Mouse (Mus musculus) ovary, postnatal 14 days (tissue): ENCODE data around the gene Tmem252.

Experiments used
- DNase-seq: peaks from one replicate; pipeline ENCODE4 v3.0.0; 2022; ENCODE audit warnings: low spot score

Tmem252 gene

DNA sequence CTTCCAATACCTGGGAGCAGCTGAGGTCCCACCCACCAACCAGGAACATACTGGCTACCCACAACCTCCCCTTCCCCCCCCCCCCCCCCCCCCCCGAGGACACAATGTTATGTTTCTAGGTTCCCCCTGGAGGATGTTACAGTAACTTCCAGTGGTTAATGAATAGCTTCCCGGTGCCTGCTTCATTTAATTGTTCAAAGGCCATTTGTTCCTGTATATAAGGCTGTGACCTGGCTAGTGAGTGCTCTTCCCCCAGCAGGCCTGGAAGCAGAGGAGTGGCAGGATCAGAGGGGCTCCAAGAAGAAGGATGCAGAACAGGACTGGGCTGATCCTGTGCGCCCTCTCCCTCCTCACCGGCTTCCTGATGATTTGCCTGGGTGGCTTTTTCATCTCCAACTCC lies at the start of gene Tmem252:
TSS of gene Tmem252 (plus strand) at position 247 of the 400 bp plus-strand sequence.
- no peak for DNase-seq

DNA sequence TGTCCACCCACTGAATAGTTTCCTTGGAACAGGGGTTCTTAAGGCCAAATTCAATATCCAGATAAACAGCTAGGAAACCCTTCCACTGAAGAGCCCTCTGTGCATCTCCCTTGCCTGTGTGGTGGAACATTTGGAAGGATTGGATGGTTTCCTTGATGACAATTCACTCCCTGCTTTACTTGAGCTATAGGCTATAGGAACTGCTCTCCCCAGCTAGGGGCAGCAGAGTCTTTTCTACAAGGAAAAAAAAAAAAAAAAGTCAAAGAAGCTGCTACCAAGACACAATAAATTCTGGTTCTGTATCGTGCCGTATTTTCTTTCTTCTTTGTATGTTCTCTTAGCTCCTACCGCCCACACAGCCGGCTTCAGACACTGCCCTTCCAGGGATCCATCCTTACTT lies 45.8 kb upstream of the Tmem252 start:
- no peak for DNase-seq

DNA sequence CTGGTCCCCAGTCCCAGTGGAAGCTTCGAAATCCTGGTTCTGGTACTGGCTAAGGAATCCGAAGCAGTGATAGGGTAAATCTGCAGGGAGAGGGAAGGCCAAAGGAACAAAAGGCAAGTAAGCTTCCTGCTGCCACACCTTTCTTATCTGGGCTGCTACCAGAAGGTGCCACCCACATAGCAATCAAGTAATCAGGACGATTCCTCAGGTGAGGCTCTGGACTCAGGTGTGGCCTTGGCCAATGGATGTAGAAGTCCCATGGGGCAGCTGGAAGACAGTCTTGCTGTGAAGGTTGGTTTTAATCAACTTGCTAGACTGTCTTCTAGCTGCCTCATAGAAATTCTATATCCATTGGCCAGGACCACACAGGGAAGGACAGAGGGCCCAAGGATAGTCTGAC lies 40.8 kb upstream of the Tmem252 start:
- DNase-seq = no peak

DNA sequence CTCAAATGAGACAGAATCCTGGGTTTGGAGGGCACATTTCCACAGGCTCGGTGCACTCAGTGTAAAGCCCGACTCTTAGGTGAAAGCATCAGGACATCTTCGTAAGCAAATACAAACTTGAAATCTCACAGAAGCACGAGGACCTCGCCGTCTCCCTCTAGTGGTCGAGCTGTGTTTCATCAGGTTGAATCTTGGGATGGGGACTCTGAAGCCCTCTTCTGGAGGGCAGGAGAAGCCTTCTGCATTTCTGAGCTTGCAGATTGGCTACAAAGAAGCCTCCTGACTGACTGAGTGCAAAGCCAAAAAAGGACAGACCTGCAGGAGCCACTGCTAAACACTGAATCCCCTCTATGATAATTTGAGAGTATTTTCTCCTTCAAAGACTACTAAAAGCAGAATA lies 39.2 kb upstream of the Tmem252 start:
- peak; percentile 66 for DNase-seq

DNA sequence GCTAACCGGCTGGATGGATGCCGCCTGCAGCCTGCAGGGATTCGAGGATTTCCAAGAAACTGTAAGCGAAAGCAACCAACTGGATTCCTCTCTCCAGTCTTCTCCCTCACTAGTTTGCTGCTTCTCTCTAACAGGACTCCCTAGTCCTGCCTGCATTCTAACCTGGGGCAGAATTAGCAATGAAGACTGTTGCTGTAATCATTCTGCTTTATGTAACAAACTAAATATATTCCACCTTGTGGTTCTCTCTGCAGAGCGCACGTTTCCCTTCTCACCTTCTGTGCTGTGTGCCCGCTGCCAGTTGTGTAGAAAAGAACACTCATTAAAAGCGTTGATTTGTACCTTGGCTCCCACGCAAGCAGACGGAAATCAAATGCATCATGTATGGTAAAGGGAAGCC lies 37.2 kb upstream of the Tmem252 start:
- DNase-seq = no peak

DNA sequence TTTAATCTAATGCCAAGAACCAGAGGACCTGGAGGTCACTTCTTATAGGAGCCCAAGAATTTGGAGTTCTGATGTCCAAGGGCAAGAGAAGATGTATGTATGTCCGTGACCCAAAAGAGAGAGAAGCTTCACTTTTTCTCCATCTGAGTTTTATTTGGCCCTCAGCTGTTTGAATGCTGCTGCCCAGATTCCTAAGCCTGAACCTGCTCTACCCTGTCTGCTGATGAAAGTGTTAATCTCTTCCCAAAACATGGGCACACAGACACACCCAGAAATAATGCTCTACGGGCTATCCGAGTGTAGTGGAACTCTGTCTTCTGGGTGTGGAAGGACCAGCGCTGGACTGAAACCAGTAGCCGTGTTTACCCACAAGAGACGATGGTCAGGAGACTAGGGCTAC lies 35.8 kb upstream of the Tmem252 start:
- no peak for DNase-seq

DNA sequence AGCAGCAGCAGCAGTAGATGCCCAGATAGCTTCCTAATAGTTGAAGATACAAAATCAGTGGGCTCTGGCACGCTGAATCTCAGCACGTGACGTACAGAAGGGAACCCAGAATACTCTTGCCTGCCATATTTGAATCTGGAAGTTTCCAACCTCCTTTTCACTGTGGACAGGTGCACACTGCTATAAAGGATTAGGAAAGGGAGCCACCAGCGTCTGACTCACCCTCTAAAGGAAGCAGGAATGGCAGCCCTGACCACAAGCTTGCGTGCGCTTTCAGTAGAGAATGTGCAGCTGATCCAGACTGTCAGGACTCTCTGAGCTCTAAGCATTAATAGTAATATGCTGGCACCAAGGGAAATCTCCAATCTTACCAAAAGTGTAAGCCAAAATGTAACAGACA lies 32.8 kb upstream of the Tmem252 start:
- no peak for DNase-seq

DNA sequence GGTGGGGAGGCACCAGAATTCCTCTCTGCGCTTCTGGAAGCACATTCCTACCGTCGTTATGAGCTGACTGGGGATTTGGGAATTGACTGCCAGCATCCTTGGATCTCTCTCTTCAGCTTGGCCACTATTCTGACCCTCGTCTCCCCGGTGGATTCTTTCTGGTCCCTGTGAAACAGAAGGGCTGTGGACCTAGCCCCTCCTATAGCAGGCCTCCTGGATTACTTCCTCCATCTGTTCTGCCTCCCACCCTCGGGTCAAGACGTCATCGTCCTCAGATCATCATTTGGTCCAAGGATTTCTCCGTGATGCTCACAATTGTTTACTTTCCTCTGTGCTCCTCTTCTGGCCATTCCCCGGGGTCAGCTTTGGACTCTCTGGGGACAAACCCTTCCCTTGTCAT lies 28.8 kb upstream of the Tmem252 start:
- DNase-seq = no peak

DNA sequence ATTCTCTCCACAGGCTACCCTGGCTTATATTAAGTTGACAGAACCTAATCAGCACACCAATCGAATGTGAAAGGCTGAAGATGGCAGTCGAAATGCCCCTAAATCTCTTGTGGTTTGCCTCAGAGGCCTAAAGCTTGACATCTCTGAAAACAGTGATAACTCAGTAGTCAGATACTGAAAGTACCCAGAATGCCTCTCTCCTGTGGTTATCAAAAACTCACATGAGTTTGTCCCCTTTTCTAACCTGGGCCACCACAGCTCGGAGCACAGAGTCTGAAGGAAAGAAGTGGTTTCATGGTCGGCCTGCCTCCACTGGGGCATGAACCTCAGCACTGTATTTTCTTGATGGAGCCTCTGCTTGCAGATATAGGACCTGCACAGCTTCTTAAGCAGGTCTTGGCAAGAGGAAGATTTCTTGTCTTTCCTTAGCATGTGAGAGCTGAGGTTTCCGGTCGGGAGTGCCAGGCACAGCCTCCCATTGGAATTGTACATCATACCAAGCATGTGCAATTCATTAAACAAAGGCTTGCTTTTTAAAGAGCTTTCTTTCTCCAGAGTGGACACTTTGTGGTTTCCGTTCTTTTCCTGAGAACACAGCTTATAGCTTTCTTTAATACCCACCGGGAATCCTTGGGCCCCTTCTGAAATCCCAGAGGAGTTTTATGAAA lies 27.5 kb upstream of the Tmem252 start:
- DNase-seq = no peak

DNA sequence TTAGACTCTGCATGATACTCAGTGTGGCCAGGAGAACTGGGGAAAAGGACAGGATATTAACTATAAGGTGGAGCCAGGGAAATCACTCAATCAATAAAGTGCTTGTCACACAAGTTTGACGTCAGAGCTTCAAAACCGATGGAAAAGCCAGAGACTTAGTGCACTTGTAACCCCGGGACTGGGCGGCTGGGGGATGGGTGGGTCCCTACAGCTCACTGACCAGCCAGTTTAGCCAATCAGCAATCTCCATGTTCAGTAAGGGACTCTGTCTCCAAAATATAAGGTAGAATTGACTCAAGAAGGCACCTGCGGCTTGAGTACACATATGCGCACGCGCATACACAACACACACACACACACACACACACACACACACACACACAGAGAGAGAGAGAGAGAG lies 25.8 kb upstream of the Tmem252 start:
- no peak for DNase-seq

DNA sequence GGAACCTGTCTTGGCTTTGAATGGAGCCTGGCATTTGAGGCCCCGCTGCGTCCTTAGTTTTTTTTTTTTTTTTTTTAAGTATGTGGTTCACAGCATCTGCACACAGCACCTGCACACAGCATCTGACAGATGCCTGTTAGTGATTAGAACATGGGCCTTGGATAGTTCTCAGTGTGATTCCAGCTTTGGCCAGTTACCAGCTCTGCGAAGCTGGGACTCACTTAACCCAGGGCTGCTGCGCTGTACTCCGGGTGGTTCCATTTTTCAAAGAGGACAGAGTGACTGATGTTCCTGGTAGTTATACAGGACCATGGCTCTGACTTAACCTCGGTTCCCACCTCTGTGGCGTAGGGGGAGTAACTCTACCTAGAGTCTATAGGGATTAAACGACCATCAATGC lies 23.4 kb upstream of the Tmem252 start:
- no peak for DNase-seq

DNA sequence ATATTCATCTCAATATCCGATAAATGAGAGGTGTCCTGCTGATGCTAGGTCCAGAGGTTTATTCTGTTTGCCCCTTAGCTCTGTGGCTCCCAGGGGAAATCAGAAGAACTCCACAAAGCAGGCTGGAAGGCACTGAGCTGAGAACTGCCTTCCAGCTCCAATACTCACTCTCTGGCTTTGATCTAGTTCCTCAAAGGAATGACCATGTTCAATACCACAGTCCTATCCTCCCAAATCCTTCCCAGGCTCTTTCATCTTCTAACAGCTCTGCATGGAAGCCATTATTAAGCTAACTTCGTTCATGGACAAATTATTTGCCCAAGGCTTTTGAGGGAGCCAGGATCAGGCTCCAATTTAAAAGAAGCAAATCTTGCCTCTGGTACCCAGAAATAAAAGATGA lies 22.2 kb upstream of the Tmem252 start:
- no peak for DNase-seq

DNA sequence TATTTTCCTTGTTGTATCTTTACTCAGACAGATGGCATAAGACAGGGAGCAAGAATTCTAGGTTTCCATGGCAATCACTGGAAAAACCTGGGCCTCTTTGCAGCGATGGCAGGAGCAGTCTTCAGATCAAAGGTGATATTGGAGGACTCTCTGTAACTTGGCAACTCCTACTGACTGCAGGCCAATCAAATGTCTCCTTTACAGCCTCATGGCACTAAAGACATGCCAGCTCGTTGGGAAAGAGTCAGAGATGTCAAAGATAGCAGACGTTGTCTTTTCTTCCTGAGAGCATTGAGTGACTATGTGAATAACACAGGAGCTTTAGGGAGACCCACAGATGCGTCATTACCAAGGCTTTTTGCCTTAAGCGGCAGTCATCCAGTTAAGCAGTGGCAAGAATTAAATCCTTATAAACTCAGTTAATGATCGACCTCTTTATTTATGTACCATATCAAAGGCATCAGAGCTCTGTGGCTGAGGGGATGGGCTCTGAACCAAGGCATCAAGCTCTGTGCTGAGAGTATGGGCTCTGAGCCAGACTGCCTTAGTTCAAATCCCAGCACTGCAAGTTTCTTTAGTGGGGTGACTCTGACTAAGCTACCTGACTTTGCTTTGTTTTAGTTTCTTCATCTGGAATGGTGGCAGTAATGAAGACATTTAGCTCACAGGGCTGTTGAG lies 21.3 kb upstream of the Tmem252 start:
- DNase-seq = no peak

DNA sequence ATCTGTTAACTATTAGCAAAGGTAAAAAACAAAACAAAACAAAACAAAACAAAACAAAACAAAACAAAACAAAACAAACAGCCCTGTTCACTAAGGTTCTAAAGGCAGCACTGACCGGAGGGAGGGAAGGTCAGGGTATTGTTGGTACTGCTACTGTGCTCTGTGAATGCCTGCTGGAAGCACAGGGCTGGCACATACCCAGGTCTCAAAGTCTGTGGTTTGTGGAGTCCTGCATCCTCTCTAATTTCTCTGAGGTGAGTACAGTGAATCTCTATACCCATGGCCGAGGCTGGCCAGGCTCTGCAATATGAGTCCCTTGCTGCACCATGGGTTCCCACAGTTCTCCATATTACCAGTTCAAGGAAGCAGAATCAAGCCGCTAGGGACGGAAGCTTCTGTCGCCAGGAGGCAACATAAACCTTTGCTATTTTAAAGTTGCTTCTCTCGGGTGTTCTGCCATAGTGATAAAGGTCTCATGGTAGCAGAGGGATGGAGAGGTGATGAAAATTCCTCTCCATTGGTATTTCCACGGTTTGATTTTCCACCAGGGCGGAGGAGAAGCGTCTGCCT lies 20.5 kb upstream of the Tmem252 start:
- DNase-seq = no peak

DNA sequence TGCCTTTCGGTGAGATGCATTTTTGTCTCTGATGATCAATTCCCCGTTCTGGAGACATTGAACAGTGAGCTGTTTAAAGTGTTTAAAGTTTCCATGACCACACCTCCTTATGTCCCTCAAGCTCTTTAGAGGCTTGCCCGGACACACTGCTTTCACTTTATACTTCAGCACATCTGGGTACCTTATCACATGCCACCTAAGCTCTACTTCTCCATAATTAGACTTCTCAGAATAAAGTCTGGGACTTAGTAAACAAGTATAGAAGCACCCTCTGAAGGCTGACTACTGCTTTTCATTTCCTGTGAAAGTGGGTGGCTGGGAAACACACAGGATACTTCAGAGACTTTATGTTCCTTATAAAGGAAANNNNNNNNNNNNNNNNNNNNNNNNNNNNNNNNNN lies 16.8 kb upstream of the Tmem252 start:
- DNase-seq = no peak

DNA sequence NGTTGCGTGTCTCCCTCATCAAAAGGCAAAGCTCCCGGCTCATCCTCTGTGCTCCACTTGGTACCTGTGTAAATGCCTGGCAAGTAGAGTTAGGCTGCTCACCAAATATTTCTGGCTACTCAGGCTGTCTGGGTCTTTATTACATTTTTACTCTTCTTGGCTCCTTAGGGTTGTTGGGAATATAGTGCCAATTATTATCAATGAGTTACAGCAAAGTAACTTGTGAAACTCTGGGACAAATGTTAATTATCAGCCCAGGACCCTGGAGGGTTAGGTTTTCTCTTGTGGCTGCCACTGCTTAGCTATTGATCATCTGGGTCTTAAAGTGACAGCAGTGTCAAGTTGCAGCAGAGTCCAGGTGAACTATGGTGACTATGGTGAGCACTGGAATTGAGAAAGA lies 11.5 kb upstream of the Tmem252 start:
- DNase-seq = no peak

DNA sequence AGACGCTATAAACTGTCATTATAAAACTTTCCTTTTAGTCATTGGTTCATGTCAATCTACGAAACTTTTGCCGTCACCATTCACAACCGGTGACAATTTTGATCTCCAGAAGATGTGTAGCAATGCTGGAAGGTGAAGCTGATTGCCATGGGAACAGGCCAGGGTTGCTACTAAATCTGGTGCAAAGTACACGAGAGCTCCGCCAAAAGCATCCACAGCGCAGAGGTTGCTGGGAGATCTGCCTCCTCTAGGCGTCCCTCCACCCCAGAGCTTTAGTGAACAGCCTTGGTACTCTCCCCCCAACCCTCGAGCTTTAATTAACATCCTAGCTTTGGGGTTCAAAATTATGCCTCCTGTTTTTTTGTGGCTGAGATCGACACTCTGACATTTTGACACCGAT lies 8.0 kb upstream of the Tmem252 start:
- DNase-seq = no peak

DNA sequence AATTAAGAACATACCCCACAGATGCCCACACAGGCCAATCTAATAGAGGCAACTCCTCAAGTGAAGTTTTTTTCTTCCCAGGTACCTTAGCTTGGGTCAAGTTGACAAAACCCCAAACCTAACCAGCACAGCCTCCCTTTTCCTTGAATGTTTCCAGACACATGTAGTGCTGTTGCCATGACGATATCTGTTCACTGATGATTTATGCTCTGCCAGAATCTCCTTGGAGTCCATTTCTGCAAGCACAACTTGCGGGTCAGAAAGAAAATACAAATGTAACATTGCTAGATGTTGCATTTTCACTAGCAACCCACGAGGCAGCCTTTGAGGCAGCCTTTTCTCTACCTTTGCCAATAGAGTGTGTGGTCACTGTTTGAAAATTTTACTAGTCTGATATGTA lies 6.3 kb upstream of the Tmem252 start:
- no peak for DNase-seq

DNA sequence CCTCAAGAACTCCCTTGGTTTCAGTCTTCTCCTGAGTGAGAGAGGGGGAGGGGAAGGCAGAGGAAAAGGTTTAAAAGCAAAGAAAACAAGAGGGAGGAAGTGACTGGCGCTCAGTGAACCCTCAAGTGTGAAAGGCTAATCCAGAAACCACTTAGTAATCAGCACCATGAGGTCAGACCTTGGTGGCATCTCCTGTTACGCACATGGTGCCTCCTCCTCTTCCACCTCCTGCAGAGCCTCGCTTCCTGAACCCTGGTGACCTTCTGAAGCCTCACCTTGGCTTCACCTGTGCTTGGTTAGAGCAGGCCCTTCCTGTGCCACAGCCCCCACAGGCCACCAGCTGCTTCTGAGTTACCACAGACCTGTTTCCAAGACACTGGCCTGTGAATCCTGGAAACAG lies 2.2 kb upstream of the Tmem252 start:
- no peak for DNase-seq

DNA sequence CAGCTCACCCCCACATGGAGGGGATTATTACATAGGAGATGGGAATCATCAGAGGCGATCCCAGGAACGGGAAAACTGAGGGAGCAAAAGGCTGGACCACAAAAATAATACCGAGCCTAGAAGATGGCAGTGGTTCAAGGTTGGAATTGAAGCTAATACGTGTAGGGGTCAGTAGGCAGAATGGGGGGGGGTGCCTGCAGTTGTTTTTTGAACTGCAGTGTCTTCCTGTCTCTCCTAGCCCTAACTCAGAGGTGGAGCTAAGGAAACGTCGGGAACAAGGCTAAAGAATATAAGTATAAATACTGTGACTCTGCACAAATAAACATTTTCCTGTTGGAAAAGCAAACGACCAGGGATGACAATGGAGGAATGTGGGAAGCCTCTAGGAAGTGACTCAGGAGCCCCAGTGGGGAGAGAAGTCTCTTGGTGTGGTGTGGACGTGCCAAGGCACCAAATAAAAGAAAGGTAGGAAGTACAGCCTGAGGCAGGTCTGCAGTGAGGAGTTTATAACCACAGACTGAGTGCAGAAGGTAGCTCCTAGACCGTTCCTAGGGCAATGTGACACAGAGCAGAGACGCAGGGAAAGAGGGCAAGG lies 1.3 kb upstream of the Tmem252 start:
- DNase-seq = no peak

DNA sequence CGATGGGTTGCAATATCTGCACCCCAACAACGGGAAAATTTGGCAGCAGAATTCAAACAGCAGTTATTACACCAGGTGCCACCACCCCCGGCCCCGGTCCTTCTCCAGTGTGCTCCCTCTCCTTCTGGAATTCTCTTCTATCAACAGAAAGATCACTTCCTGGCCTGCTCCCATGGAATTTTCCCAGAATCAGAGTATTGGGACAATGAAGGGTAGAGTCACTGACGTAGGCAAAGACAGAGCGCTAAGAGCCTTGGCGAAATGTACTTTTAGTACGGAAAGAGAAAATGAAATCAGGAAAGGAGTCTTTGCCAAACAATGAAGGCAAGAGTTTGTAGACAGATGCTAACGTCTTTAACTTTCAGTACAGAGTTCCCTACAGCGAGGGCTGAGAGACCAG lies 477 bp upstream of the Tmem252 start:
- no peak for DNase-seq

DNA sequence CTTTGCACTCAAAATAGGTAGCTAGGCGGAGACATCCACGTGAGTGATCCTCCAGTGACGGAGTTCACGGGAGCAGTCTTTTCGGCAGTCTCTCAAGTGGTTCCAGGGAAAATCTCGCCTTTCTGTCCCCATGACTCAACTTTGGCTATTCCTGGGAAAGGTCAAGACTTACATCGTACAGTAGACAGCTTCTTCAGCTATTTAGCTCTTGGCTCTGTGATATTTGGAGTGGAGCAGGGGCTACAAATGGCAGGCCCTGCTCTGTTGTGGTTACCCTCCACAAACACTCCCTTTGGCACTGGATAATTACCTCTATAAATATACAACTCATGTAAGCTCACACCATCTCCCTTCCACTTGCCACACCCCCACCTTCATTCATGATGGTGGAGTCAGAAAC lies 2.6 kb downstream of the Tmem252 start:
- DNase-seq = no peak

DNA sequence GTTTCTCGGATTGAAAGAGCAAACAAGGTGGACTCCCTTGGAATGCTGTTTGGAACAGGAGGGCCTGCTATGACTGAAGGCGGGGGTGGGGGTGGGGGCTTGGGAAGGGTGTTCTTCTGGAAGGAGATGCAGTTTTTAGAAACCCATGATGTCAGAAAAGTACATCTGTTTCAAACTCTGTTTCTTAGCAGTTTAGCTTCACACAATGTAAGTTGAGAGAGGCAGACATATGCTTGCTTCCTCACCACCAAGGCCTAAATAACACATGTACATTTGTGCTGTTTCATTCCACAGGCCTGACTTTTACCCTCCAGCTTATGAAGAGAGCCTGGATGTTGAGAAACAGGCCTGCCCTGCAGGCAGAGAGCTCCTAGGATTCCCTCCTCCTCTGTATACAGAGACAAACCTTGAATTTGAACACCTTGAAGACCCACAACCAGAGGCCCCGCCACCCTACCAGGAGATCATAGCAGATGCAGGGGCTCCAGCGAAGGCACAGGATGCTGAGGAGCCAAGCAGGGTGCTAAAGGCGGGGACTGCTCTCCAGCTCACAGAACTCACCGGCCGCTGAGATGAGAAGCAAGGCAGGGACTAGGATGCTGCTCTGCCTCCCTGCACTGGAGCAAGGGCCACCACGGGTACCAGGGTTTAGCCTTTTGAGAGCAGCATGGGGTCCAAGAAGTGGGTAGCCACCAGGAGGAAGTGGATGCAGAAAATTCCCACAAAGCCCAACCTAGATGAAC lies 3.6 kb downstream of the Tmem252 start:
- DNase-seq = no peak
